Mouse (Mus musculus): ENCODE data around the gene Rpp25l.
A peak's percentile ranks its signal among the peaks of the same experiment; 100 is the strongest.
"Not testable (repeated sequence)": the region's sequence is repeated elsewhere in the genome, so short reads cannot be mapped to it uniquely, and the experiment has no call there.

Rpp25l gene

GRCm38 (mm10) chr4:41713197-41714067 is at the start of gene Rpp25l:
Gene Rpp25l, minus strand, starts transcription at chr4:41713534.
- DNase-seq (ENCODE audit: low read depth, low spot score): peak; percentile 91

DNA sequence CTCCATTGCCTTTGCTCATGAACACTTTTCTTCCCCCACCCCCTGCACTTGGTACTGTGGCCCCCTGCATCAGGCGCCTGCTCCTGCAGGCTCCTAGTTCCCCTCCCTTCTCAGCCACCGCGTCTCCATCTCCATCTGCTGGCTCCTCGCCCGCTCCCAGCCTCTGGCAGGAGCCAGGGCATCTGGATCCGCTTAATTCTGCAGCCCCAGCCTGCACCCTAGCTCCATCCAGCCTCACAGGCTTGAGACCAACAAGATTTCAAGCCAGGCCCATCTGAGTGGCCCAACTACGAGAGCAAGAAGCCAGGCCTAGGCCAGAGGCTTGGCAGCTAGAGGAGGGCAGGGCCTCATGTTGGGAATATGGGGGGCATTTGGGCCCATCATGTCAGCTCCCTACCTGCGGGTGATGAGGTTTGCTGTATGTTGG is 49.4 kb upstream of the Rpp25l start:
- DNase-seq (ENCODE audit: low read depth, low spot score): not testable (repeated sequence)

DNA sequence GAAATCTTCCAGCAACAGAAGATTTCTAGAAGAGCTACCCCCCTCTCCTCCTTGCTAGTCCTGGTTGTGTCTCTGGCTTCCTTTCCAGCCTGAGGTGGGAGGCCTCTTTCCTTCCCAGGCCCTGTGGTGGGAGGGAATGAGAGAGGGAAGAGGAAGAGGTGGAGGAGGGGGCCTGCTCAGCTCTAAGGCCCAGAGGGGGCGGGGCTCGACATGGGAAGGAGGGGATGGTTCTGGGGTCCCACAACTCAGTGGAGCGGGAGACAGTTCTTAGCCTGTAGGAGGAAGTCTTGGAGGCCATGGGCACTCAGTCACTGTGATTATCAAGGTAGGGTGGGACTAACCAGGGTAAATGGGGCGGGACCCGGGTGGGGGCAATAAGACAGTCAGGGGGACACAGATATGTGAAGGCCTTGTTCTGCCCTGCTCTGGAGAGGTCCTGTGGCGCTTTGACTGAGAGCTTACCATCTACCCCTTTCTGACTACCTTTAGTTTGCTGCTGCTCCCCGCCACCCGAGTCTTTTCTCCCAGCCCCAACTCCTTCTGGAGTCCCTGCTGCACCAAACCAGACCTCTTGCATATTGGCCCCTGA is 48.9 kb upstream of the Rpp25l start:
- DNase-seq (ENCODE audit: low read depth, low spot score): no peak

DNA sequence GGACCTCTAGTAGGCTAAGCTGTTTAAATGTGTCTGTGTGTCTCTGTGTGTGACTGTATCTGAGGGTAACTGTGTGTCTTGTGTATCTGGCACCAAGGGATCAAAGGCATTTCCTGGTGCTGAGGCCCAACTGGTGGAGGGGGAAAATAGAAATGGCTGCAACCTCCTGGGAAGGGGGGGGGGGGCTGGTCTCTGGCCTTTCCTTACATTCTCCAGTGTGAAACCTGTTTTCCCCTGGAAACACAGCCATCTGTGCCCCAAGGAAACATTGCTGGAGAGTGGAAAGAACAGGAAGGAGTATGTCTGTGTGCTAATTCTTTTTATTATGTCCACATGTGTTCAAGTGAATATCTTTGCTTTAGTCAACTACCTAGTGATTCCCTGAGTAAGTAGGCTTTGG is 48.3 kb upstream of the Rpp25l start:
- DNase-seq (ENCODE audit: low read depth, low spot score): no peak

DNA sequence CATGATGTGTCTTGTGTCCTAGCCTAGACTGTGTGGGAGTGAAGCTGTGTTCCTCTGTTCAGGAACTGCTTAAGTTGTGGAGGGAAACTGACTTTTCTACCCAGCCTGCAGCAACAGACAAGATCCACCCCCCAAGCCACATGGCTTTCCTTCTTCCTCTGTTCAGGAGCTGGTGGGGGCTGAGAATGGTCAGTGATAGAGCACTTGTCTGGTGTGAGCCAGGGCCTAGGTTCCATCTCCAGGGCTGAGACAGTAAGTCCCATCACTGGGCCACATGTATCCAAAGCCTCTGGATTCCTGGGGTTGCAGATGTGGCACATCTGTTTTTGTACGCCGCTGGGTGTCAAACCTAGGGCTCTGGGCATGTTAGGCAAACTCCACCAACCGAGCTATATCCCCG is 47.6 kb upstream of the Rpp25l start:
- no peak for DNase-seq (ENCODE audit: low read depth, low spot score)

DNA sequence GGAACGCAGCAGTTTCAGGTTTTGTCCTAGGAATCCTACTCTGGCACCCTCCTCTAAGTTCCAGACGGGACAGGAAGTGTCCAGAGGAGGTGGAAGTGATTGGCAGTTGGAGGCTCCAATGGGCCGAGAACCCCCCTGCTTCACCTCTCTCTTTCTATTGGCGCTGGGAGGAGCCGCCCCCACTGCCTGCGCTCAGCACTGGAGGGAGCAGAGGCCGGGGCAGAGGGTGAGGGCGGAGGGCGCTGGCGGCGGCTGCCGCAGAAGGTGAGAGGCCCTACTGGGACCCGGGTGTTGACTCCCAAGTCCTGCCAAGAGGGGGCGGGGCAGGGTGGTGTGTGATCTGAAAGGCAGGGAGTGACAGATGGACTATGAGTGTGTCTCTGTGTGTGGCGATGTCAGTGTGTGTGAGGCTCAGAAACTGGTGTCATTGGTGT is 47.0 kb upstream of the Rpp25l start:
- DNase-seq (ENCODE audit: low read depth, low spot score): peak; percentile 96

GRCm38 (mm10) chr4:41759656-41760287 is 46.4 kb upstream of the Rpp25l start:
- peak; percentile 59 for DNase-seq (ENCODE audit: low read depth, low spot score)

GRCm38 (mm10) chr4:41759206-41759605 is 45.9 kb upstream of the Rpp25l start:
- no peak for DNase-seq (ENCODE audit: low read depth, low spot score)

- no peak for DNase-seq (ENCODE audit: low read depth, low spot score)
Observed at GRCm38 (mm10) chr4:41758701-41759100, 45.4 kb upstream of the Rpp25l start.

DNA sequence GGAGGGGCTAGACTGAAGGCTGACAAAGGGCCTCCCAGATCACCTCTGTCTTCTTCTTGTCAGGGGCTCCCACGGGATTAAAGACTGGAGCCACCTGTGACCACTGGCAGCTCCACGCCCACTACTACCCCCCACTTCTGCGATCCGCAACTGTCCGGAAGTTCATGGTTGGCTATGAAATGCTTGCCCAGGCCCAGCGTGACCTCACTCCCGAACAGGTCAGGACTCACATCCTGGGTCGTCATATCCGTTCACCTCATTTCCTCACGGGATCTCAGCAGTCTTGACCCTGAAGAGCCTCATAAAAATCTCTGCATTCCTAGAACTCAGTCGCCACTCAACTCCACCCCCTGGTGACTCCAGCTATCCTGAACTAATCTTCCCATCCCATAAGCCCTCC is 44.7 kb upstream of the Rpp25l start:
- no peak for DNase-seq (ENCODE audit: low read depth, low spot score)

GRCm38 (mm10) chr4:41757321-41757720 is 44.0 kb upstream of the Rpp25l start:
- peak; percentile 26 for DNase-seq (ENCODE audit: low read depth, low spot score)

DNA sequence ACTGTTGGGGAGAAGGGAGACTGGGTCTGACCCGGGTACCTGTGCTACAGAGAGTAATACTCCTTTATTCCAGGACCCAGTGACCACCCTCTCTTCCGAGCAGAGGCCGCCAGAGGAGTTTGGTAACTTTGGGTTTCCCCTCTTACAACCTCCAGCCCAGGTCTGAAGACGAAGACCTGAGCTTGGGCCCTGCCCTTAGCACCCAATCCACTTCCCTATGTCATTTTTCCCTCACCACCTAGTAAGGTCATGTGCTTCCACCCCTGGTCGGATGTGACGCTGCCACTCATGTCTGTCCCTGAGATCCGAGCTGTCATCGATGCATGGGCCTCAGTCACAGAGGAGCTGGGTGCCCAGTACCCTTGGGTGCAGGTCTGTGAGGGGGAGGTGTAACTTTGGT is 43.1 kb upstream of the Rpp25l start:
- no peak for DNase-seq (ENCODE audit: low read depth, low spot score)

- peak; percentile 98 for DNase-seq (ENCODE audit: low read depth, low spot score)
Observed at GRCm38 (mm10) chr4:41755338-41756305, 42.3 kb upstream of the Rpp25l start, which contains the start of gene Sigmar1. Gene Sigmar1, minus strand, starts transcription at chr4:41756157.

- no peak for DNase-seq (ENCODE audit: low read depth, low spot score)
Observed at GRCm38 (mm10) chr4:41754797-41755337, 41.5 kb upstream of the Rpp25l start, which contains the start of gene Galt. Gene Galt, plus strand, starts transcription at chr4:41755228.

- no peak for DNase-seq (ENCODE audit: low read depth, low spot score)
Observed at GRCm38 (mm10) chr4:41745021-41745420, 31.7 kb upstream of the Rpp25l start.

DNA sequence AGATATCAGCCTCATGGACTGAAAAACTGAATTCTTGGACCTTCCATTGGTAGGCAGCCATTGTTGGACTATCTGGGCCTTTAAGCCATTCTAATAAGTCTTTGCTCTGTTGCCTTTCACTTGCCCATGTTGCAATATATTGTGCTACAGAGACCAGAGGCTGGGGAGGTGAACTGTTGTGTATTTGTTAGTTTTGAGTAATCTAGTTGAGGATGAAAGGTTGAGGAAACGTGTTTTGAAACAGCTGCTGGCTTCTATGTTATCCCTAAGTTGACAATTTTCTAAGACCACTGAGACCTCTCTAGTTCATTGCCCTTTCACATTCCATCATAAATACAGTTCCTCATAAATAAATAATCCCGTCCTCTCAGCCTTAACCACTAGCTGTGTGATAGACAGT is 30.8 kb upstream of the Rpp25l start:
- DNase-seq (ENCODE audit: low read depth, low spot score): no peak

GRCm38 (mm10) chr4:41741158-41741560 is 27.8 kb upstream of the Rpp25l start:
- DNase-seq (ENCODE audit: low read depth, low spot score): peak; percentile 99

DNA sequence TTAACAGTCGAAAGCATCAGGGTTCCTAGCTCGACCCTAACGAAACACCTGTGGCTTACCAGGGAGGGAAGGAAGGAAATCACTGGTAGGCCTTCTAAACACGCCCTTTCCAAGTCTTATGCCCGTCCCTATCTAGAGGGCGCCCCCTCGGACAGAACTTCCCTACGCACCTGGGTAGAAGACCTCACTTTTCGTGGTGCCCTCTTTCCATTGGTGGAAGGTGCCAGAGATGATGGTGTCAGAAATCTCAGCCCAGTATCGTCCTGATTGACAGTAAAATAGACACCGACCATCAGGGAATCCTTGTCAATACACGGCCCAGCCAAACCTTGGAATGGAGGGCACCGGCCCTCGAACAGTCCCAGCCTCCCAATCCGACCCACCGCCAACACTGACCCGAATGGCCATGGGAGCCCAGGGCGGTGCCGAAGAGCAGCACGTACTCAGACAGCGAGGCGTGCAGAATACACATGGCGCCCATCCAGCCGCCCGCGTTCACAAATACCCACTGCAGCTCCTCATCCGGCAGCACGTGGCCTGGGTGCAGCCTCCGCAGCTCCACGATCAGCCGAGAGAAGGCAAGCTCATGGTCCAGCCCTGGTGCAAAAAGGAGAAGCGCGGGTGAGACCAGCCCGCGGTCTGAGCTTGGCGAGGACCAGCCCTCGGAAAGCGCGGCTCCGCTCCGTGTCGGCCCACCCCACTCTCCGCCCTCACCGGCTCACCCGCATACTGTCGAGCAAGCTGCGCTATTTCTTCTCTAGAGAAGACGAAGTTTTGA is 27.2 kb upstream of the Rpp25l start:
- peak; percentile 25 for DNase-seq (ENCODE audit: low read depth, low spot score)

DNA sequence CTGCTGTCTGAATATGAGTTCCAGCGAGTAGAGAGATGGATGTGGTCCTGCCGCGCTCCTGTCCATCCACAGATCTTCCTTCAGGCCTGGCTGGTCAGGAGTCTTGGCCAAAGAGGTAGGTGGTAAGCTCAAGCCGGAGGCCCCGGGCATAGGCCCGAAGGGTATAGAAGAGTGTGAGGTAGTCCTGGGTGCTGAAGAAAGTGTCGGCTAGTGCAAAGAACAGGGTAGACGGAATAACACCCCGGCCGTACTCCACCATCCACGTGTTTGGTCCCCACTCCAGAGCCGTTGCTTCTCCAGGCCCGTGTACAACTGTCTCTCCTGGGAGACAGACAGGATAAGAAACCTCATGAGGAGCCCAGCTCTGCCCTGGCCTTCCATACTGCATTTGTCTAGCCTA is 25.9 kb upstream of the Rpp25l start:
- DNase-seq (ENCODE audit: low read depth, low spot score): no peak

DNA sequence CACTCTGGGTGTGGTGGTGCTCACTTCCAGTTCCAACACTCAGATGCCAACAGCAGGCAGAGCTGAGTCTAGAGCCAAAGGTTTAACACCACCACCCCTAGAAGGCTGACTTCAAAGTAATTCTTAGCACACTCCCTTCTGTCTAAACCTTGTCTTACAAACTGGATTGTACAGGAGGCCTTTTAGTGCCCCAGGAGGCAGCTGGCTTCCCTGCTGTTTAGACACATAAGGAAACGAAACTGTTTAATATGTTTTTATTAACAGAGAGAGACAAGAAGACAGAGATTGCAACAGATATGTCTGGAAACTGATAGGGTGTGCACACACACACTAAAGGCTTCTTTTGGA is 24.9 kb upstream of the Rpp25l start:
- no peak for DNase-seq (ENCODE audit: low read depth, low spot score)
